Mouse (Mus musculus): ENCODE results near the gene Ccdc167. TPM values are rescaled to one million over a fixed set of nuclear protein-coding genes. Genes with fewer than 3 reads are reported as not detected.

The Ccdc167 gene
- total RNA-seq (2021): 9.3 and 14.0 TPM in 2 replicates
- long read RNA-seq, transcript Ccdc167-202 (4 exons, 1,397 nt): major isoform, 13 of 17 reads
- long read RNA-seq, partial matches to known transcripts: 1 of 17 reads
- long read RNA-seq, other reads (novel, unspliced or antisense): 3 of 17 reads

DNA sequence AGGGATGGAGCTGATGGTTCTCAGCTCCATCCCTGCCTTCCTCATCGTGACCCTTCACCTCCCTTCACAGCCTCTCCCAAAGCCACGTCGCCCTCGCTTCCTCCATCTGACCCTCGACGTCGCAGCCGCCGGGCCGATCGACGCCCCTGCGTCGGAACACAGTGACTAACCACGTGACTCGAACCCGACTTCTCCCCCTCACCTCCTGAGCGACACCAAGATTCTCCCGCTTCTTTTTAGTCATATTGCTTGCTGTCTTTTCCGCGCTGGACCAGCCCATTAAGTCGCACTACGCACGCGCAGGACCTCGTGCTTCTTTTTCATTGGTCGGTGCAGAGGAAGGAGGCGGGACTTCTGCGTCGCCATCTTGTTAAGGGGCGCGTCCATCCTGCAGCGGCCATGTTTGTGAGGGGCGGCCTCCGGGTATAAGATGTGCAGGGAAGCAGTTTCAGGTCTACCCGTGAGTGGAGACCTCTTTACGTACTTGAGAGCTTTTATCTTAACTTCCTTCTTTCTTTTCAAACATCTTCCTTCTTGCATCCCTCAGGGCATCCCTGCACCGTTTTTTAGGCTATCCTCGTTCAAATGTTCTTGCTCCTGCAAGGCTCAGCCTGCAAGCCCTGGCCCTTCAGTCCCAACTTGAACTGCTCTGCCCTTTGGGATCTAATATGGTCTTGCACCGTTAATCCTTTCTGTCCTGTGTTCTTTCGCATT lies at the start of gene Ccdc167:
Ccdc167 (minus strand) TSS at position 313 of the 714 bp plus-strand sequence.
- peak; percentile 95 for DNase-seq

- DNase-seq: no peak
Observed at GRCm38 (mm10) chr17:29765380-29765779, 48.5 kb upstream of the Ccdc167 start.

DNA sequence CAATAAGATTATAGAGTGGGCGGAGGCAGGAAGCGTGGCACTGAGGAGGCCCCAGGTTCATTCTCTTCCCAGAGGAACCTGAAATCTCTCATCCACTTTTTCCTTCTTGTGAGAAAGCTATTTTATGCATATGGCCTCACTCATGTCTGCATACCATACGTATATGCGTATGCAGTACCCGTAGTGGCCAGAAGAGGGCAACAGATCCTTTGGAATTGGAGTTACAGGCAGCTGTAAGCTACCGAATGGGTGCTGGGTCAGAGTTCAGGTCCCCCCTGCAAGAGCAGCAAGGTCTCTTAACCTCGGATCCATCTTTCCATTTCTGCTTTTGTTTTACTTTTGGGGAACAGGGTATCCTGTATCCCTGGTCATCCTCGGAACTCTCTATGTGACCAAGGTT lies 45.7 kb upstream of the Ccdc167 start:
- DNase-seq: peak; percentile 24

GRCm38 (mm10) chr17:29761938-29762337 lies 45.1 kb upstream of the Ccdc167 start:
- no peak for DNase-seq

- peak; percentile 19 for DNase-seq
Observed at GRCm38 (mm10) chr17:29760404-29761375, 43.8 kb upstream of the Ccdc167 start.

DNA sequence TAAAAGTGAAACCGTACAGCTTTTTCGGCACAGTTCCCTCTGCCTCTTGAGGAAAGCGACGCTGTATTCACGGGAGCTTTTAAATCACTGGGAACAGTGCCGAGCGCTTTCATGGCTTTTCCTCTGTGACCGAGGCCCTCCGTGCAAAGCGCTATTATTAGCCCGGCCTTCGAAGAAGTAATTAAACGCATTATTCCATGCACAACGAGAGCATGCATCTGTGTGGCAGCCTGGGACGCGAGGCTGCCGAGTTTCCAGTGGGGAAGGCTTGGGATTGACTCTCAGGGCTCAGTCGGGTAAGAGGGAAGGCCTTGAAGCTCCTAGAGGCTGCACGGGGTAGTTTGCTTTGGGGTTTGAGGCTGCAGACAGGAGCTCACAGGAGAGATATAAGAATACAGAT lies 43.1 kb upstream of the Ccdc167 start:
- DNase-seq: peak; percentile 16

GRCm38 (mm10) chr17:29756381-29756780 lies 39.5 kb upstream of the Ccdc167 start:
- peak; percentile 19 for DNase-seq

- no peak for DNase-seq
Observed at GRCm38 (mm10) chr17:29754510-29754909, 37.7 kb upstream of the Ccdc167 start.

DNA sequence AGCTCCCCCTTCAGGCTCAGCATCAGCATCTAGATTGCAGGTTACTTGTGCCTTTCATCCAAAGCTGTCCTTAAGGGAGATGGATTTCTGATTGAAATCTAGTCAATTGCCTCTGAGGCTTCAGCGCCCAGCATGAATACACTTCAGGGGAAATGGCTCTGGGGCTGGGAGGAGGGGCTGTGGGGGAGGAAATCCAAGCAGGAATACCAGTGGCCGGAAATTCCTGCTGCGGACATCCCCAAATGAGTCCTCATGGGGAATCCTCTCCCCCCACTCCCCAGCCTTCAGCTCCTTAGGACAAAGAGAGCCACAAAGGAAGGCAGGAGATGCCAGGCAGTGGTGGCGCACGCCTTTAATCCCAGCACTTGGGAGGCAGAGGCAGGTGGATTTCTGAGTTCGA lies 30.6 kb upstream of the Ccdc167 start:
- DNase-seq: no peak

DNA sequence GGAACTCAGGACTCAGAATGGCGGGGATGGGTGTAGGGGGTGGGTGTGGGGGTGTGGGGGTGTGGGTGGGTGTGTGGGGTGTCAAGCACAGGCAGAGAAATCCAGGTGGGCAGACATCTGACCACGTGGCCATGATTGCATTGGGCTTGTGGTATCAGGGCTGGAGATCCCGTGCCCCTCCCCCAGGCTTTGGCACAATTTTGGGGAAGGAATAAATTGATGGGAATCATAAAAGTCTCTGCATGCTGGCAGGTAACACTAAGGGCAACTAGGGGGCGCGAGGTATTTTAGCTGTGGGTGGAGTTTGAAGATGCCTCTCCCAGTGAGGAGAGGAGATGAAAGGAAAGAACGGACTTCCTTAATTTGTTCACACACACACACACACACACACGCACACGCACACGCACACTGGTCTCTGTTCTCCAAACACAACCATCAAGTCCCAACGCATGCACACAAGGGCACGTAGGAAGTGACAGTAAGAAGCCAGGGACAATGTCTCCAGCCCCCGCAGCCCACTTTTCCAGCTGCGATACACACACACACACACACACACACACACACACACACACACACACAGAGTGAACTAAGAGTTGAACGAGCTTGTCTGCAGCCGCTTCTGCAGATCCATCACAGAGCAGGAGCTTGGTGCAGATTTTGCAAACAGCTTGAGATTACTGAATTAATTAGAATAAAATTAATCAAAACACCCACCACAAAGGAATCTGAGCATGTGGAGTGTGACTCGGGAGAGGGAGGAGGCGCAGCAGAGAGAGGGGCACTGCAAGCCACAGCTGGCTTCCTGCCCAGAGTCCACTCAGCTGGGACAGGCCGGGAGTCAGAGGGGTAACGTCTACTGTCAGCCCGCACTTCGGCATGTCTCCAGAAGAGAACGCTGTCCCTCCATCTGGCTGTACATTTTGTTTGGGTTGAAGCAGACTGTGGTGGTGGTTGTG lies 21.3 kb upstream of the Ccdc167 start:
- DNase-seq: peak; percentile 47

DNA sequence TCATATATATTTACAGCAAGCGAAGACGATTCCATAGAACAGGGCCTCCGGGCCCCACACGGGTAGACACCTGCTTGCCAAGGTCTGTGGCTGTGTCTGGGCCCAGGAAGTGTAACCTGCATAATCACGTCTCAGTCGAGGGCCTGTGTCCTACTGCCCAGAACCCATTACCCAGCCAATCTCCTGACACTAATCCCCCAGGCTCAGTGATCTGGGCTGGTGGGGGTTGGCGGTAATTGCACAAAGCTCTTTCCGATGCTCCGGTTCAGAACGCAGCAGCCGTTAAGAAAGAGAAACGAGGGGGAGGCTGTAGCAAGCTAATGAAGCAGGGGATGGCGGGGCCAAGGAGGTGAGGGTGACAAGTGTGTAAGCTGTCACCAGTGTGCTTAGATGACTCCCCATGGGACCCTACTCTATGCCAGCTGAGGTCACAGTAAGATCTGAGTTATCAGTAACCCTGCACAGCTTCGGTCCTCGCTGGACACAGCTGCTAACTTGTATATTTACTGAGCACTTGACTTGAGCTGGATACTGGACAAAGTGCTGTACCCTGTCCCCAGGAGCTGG lies 19.7 kb upstream of the Ccdc167 start:
- no peak for DNase-seq

GRCm38 (mm10) chr17:29732522-29732921 lies 15.7 kb upstream of the Ccdc167 start:
- DNase-seq: no peak

DNA sequence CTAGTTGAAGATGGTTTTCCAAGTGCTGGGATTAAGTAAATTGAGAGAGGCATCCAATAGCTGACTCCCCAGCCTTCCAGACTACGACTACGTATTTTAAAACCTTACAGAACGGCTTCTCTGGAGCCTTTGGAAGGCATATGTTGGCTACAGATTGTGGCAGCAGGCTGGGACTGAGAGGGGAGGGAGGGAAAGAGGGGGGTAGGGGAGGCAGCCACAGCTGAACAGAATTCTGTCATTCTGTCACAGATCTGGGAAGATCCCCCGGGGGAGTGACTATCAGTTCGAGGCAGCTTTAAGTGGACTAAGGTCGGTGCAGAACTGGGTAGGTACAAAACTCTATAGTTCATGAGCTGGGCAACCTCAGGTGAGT lies 15.1 kb upstream of the Ccdc167 start:
- no peak for DNase-seq

DNA sequence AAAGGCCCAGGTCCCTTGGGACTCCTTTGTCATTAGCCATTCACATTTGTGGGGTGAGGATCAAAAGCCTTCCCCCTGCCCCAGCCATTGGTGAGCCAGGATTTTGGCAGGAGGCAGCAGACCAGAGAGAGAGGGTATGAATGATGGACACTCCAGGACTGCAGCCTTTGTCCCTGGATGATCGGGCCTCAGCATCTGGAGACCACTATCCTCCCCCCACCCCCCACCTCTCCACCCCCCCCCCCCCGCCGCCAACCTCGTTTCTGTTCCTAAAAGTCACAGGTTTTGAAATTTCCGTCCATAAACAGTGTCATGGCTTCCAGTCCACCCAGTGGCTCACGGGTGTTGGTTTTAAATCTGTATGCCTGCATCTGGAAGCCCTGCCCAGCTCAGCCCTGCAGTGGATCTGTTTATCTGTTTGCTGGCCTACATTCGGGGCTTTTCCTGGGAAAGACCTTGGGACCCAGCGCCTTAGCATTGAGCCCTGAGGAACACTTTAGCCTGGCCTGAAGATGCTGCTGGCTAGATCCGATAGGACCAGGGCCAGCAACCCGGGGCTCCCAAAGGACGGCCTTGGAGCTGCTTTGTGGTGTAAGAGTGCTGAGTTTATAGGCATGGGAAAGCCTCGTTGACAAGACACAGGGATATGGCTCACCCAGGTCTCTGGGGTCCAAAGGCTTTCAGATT lies 14.6 kb upstream of the Ccdc167 start:
- DNase-seq: peak; percentile 40

DNA sequence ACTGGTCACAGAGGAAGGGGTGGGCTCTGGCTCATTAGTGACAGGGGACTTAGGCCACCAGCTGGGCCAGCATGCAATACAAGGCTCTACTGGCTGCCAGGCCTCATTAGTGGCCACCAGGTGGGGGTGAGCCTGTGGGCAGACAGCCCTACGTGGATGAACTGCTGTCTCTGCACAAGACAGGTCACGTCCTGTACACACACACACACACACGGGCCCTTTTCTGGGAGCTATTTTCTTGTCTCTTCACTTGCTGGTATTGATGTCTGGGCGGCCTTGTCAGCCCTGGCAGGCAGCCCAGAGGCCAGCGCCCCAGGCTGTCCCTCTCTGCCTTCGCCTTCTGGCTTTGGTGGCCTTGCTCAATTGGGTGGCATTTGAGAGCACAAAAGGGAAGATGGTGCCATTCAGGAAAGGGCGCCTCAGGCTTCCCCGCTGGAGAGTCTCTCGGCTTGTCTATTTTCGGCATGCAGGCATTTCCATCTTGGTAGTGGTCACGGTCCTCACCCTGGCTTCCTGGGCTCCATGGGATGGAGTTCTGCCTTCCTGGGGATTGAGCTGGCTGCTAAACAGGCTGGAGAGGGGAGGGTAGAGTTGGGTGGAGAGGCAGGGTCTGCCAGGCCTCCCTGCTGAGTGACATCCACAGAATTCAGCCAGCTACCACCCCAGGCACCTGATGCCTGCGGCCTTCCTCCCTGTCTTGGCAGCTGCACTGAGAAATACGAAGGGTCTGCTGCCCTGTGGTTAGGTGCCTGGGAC lies 13.8 kb upstream of the Ccdc167 start:
- peak; percentile 78 for DNase-seq

DNA sequence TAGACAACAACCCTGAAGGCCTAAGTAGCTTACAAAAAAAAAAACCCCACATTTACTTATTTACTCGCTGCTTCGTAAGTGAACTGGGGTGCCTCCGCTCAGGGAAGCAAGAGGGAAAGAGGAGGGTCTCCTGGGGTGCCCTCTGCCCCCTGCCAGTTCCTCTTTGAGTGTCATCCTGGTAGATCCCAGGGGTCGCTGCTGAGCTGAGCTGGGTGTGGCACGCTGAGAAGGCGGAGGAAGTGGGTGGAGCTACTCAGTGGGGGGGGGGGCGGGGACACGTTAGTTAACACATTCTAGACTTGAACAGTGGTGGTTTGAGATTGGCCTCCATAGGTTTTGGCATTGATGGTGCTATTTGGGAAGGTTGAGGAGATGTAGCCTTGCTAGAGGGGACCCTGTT lies 11.2 kb upstream of the Ccdc167 start:
- no peak for DNase-seq

- no peak for DNase-seq
Observed at GRCm38 (mm10) chr17:29725027-29725620, 8.3 kb upstream of the Ccdc167 start.

- no peak for DNase-seq
Observed at GRCm38 (mm10) chr17:29724610-29725009, 7.8 kb upstream of the Ccdc167 start.

DNA sequence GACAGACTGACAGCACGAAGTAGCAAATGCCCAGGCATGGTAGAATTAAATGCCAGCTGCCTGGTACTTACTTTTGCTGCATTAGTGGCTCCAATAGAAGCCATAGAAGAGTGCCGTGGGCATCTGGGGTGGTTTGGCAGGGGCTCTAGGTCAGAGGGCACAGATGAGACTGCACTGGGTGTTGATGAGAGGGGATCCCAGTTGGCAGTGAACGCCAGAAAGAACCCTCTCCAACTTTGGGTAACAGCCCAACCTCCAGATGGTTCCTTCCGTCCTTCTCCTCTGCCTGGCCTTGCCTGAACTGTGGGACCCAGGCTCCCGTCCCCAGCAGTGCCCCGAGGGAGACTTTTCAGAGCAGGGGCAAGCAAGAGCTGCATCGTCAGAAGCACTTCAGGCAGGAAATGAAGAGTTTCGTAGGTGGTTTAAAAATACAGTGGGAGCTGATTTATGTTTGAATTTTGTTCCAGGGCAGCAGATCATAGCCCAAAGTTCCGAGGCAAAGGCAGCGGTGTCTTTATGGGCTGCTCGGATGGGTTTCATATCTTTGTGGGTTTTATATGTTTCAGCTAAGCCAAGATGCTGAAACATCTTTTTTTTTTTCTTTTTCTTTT lies 4.0 kb upstream of the Ccdc167 start:
- no peak for DNase-seq

Data from adrenal gland, postnatal 25 days (tissue).